Mouse (Mus musculus): Measurements from ENCODE around the gene Pax5. TPM values are rescaled to one million over a fixed set of nuclear protein-coding genes. Genes with fewer than 3 reads are reported as not detected.

The Pax5 gene
- polyA plus RNA-seq, 1 experiment from 2014 or later, result not detected

- no peak for ATAC-seq (ENCODE audit: insufficient number of reproducible peaks, insufficient read depth, low FRiP score, low TSS enrichment, low read depth)
- 0 out of 2 replicates have a peak overlapping the region, but pooled peaks have one; percentile 4 for H3K4me2 ChIP-seq
- H3K27ac ChIP-seq, result no peak overlapping the region
- H3K27me3 ChIP-seq, result peaks cover 90% of the 10 kb centered on the region
- peaks cover 20% of the 10 kb centered on the region for H3K4me1 ChIP-seq (replicated peaks)
- no peaks in the 10 kb centered on the region for H3K9me3 ChIP-seq
- H3K9ac ChIP-seq (replicated peaks), result no peak overlapping the region
- WGBS, result under 1% methylated on average over 27 of the region's 27 CpGs
- peak overlapping the region; percentile 16; the same call in 1 of the 2 replicates for H3K4me3 ChIP-seq (replicated peaks)
- no peaks in the 10 kb centered on the region for H3K36me3 ChIP-seq
Measured at GRCm38 (mm10) chr4:44714111-44714621, 3.9 kb upstream of the Pax5 start.

GRCm38 (mm10) chr4:44713554-44714051, 3.3 kb upstream of the Pax5 start:
- WGBS, result 1% methylated on average over 19 of the region's 19 CpGs
- no peak overlapping the region for H3K27ac ChIP-seq
- peak overlapping the region; percentile 16; the same call in 1 of the 2 replicates for H3K4me3 ChIP-seq (replicated peaks)
- H3K36me3 ChIP-seq, result no peaks in the 10 kb centered on the region
- peaks cover 20% of the 10 kb centered on the region for H3K4me1 ChIP-seq (replicated peaks)
- peaks cover 91% of the 10 kb centered on the region for H3K27me3 ChIP-seq
- no peak; the same call in 1 of the 2 replicates for ATAC-seq (ENCODE audit: insufficient number of reproducible peaks, insufficient read depth, low FRiP score, low TSS enrichment, low read depth)
- no peak overlapping the region for H3K9ac ChIP-seq (replicated peaks)
- no peaks in the 10 kb centered on the region for H3K9me3 ChIP-seq
- 0 out of 2 replicates have a peak overlapping the region, but pooled peaks have one; percentile 29 for H3K4me2 ChIP-seq

- Histone ChIP-seq H3K9ac (replicated peaks) (no peak overlapping the region), H3K4me1 (replicated peaks) (peaks cover 20% of the 10 kb centered on the region), H3K36me3 (no peaks in the 10 kb centered on the region), H3K27me3 (peaks cover 91% of the 10 kb centered on the region), H3K9me3 (no peaks in the 10 kb centered on the region), H3K27ac (no peak overlapping the region), H3K4me2 (peak overlapping the region; percentile 29; the same call in 1 of the 2 replicates), H3K4me3 (replicated peaks) (peak overlapping the region; percentile 16)
- under 1% methylated on average over 50 of the region's 50 CpGs for WGBS
- ATAC-seq (ENCODE audit: insufficient number of reproducible peaks, insufficient read depth, low FRiP score, low TSS enrichment, low read depth), result no peak
Measured at GRCm38 (mm10) chr4:44712786-44713553, 2.7 kb upstream of the Pax5 start.

- H3K27me3 ChIP-seq, result peaks cover 91% of the 10 kb centered on the region
- no peak overlapping the region for H3K27ac ChIP-seq
- no peak overlapping the region for H3K9ac ChIP-seq (replicated peaks)
- WGBS, result 1% methylated on average over 25 of the region's 25 CpGs
- H3K4me2 ChIP-seq, result peak overlapping the region; percentile 35
- no peaks in the 10 kb centered on the region for H3K9me3 ChIP-seq
- no peaks in the 10 kb centered on the region for H3K36me3 ChIP-seq
- no peak for ATAC-seq (ENCODE audit: insufficient number of reproducible peaks, insufficient read depth, low FRiP score, low TSS enrichment, low read depth)
- H3K4me1 ChIP-seq (replicated peaks), result peaks cover 20% of the 10 kb centered on the region
- peak overlapping the region; percentile 19; the same call in 1 of the 2 replicates for H3K4me3 ChIP-seq (replicated peaks)
Measured at GRCm38 (mm10) chr4:44712051-44712700, 1.9 kb upstream of the Pax5 start.

- Histone ChIP-seq H3K27me3 (peaks cover 91% of the 10 kb centered on the region), H3K36me3 (no peaks in the 10 kb centered on the region), H3K4me3 (replicated peaks) (peak overlapping the region; percentile 21; the same call in 1 of the 2 replicates), H3K4me2 (no peak overlapping the region), H3K9ac (replicated peaks) (no peak overlapping the region), H3K9me3 (no peaks in the 10 kb centered on the region), H3K27ac (no peak overlapping the region), H3K4me1 (replicated peaks) (peaks cover 20% of the 10 kb centered on the region)
- 2% methylated on average over 25 of the region's 25 CpGs for WGBS
- ATAC-seq (ENCODE audit: insufficient number of reproducible peaks, insufficient read depth, low FRiP score, low TSS enrichment, low read depth), result no peak
Measured at GRCm38 (mm10) chr4:44711136-44711900, 1.0 kb upstream of the Pax5 start.

- Histone ChIP-seq H3K27me3 (peaks cover 96% of the 10 kb centered on the region), H3K36me3 (no peaks in the 10 kb centered on the region), H3K4me2 (peak overlapping the region; percentile 30), H3K9ac (replicated peaks) (no peak overlapping the region), H3K4me1 (replicated peaks) (peaks cover 20% of the 10 kb centered on the region), H3K27ac (no peak overlapping the region), H3K4me3 (replicated peaks) (peak overlapping the region; percentile 21), H3K9me3 (no peaks in the 10 kb centered on the region)
- no peak for ATAC-seq (ENCODE audit: insufficient number of reproducible peaks, insufficient read depth, low FRiP score, low TSS enrichment, low read depth)
- WGBS, result under 1% methylated on average over 30 of the region's 30 CpGs
Measured at GRCm38 (mm10) chr4:44710701-44711097, 412 bp upstream of the Pax5 start.

GRCm38 (mm10) chr4:44709091-44709695, 1.1 kb downstream of the Pax5 start:
- peaks cover 18% of the 10 kb centered on the region for H3K4me1 ChIP-seq (replicated peaks)
- H3K9ac ChIP-seq (replicated peaks), result no peak overlapping the region
- no peak for ATAC-seq (ENCODE audit: insufficient number of reproducible peaks, insufficient read depth, low FRiP score, low TSS enrichment, low read depth)
- no peak overlapping the region for H3K4me2 ChIP-seq
- H3K9me3 ChIP-seq, result no peaks in the 10 kb centered on the region
- peaks cover 99% of the 10 kb centered on the region for H3K27me3 ChIP-seq
- H3K4me3 ChIP-seq (replicated peaks), result no peak overlapping the region
- H3K36me3 ChIP-seq, result no peaks in the 10 kb centered on the region
- no peak overlapping the region for H3K27ac ChIP-seq

GRCm38 (mm10) chr4:44708311-44708710, 2.0 kb downstream of the Pax5 start:
- Histone ChIP-seq H3K9me3 (no peaks in the 10 kb centered on the region), H3K36me3 (no peaks in the 10 kb centered on the region), H3K4me3 (replicated peaks) (no peak overlapping the region), H3K27me3 (peaks cover 99% of the 10 kb centered on the region), H3K4me1 (replicated peaks) (peaks cover 17% of the 10 kb centered on the region), H3K27ac (no peak overlapping the region), H3K9ac (replicated peaks) (no peak overlapping the region), H3K4me2 (no peak overlapping the region)
- no peak for ATAC-seq (ENCODE audit: insufficient number of reproducible peaks, insufficient read depth, low FRiP score, low TSS enrichment, low read depth)
- 41% methylated on average over 8 of the region's 8 CpGs for WGBS

- Histone ChIP-seq H3K36me3 (no peaks in the 10 kb centered on the region), H3K27ac (no peak overlapping the region), H3K9ac (replicated peaks) (no peak overlapping the region), H3K4me1 (replicated peaks) (peaks cover 13% of the 10 kb centered on the region), H3K27me3 (peaks cover 99% of the 10 kb centered on the region), H3K4me2 (no peak overlapping the region), H3K9me3 (no peaks in the 10 kb centered on the region), H3K4me3 (replicated peaks) (no peak overlapping the region)
- WGBS, result 24% methylated on average over 1 of the region's 1 CpGs
- no peak for ATAC-seq (ENCODE audit: insufficient number of reproducible peaks, insufficient read depth, low FRiP score, low TSS enrichment, low read depth)
Measured at GRCm38 (mm10) chr4:44706865-44707264, 3.4 kb downstream of the Pax5 start.

- H3K27me3 ChIP-seq, result peaks cover 99% of the 10 kb centered on the region
- H3K4me3 ChIP-seq (replicated peaks), result no peak overlapping the region
- no peaks in the 10 kb centered on the region for H3K9me3 ChIP-seq
- H3K27ac ChIP-seq, result no peak overlapping the region
- ATAC-seq (ENCODE audit: insufficient number of reproducible peaks, insufficient read depth, low FRiP score, low TSS enrichment, low read depth), result no peak
- no peak overlapping the region for H3K9ac ChIP-seq (replicated peaks)
- H3K36me3 ChIP-seq, result no peaks in the 10 kb centered on the region
- peaks cover 13% of the 10 kb centered on the region for H3K4me1 ChIP-seq (replicated peaks)
- WGBS, result 4% methylated on average over 7 of the region's 7 CpGs
- H3K4me2 ChIP-seq, result no peak overlapping the region
Measured at GRCm38 (mm10) chr4:44705967-44706366, 4.3 kb downstream of the Pax5 start.

Measured in limb, embryonic 12.5 days (tissue).